In the genomic region with DNA sequence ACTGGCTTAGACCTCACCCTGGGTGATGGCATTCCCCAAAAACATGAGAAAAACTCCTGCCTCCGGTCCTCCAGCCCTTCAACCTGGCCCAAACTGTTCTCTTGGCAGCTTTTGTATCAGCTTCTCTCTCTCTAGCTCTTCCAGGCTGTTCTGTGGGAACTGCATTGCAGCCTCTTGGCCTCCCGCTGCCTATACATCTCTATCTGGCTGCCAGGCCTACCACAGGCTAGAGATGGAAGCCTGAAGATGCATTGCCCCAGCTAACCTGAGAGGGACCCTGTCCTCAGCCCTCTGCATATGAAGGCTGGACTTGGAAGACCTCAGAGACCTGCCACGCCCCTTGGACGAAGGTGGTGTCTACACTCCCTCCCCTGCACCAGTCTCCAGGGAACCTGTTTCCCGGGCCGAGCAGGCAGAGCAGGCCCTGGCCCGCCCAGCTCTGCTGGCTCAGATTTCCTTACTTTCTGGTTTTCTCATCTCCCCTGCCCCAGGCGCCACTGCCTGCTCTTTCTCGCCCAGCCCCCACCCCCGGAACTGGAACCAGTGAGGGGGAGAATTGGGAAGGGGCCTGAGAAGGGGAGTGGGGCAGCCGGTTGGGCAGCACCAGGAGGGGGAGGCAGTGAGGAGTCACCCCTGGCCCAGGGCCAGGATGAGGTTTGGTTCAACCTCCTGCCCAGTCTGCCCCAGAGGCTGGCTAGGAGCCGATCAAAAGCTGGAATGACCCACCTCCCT, we compare ENCODE assay signal across 9 mouse cellular contexts. TPM values are rescaled to one million over a fixed set of nuclear protein-coding genes. Genes with fewer than 3 reads are reported as not detected.
A peak's percentile ranks its signal among the peaks of the same experiment; 100 is the strongest.
DNase-seq lines count a peak whose midpoint lies in the region; ATAC-seq and TF ChIP-seq lines count a peak whose summit lies in the region.
"Had no signal": no experiment of that assay in that cellular context is flagged by ENCODE, and none has a peak within 500 bp of the region (broad histone marks: within the 10 kb centered on the region; RNA-seq: fewer than 3 reads in every experiment).

No protein-coding gene starts in this region.

- no peaks in the 10 kb centered on the region for H3K36me3 ChIP-seq in heart, embryonic 12.5 days
- H3K36me3 ChIP-seq in kidney, postnatal 0 days (ENCODE audit: insufficient read depth, low read length), result no peaks in the 10 kb centered on the region
- no peaks in the 10 kb centered on the region for H3K36me3 ChIP-seq in neural tube, embryonic 13.5 days

- peak overlapping the region; percentile 31; the same call in 1 of the 2 replicates for H3K27ac ChIP-seq in heart, embryonic 12.5 days (ENCODE audit: poor library complexity, severe bottlenecking)
- H3K27ac ChIP-seq in kidney, postnatal 0 days, result peak overlapping the region; percentile 84
- H3K27ac ChIP-seq in neural tube, embryonic 13.5 days (replicated peaks), result peak overlapping the region; percentile 28

- H3K9me3 ChIP-seq in heart, embryonic 12.5 days (replicated peaks), result no peaks in the 10 kb centered on the region
- H3K9me3 ChIP-seq in kidney, postnatal 0 days (replicated peaks; ENCODE audit: low read length), result no peaks in the 10 kb centered on the region
- no peaks in the 10 kb centered on the region for H3K9me3 ChIP-seq in neural tube, embryonic 13.5 days

- H3K4me1 ChIP-seq in heart, embryonic 12.5 days (replicated peaks), result peaks cover 43% of the 10 kb centered on the region
- H3K4me1 ChIP-seq in kidney, postnatal 0 days (replicated peaks; ENCODE audit: insufficient read depth, low read length), result peaks cover 39% of the 10 kb centered on the region
- H3K4me1 ChIP-seq in neural tube, embryonic 13.5 days (replicated peaks), result peaks cover 38% of the 10 kb centered on the region

- no peak overlapping the region for H3K4me3 ChIP-seq in heart, embryonic 12.5 days
- no peak overlapping the region for H3K4me3 ChIP-seq in kidney, postnatal 0 days (replicated peaks; ENCODE audit: low read depth, low read length)
- no peak overlapping the region for H3K4me3 ChIP-seq in neural tube, embryonic 13.5 days

- ATAC-seq in heart, embryonic 12.5 days (ENCODE audit: insufficient number of reproducible peaks, low FRiP score), result 0 out of 2 replicates have a peak, but pooled peaks have one; percentile 13
- ATAC-seq in kidney, postnatal 0 days (replicated peaks; ENCODE audit: low FRiP score, low read depth), result peak; percentile 68
- ATAC-seq in neural tube, embryonic 13.5 days (ENCODE audit: low read depth), result no peak

- WGBS in heart, embryonic 12.5 days, result 14% methylated on average over 12 of the region's 12 CpGs
- WGBS in kidney, postnatal 0 days, result 11% methylated on average over 12 of the region's 12 CpGs
- WGBS in neural tube, embryonic 13.5 days, result 17% methylated on average over 12 of the region's 12 CpGs

- peak overlapping the region; percentile 28; the same call in 1 of the 2 replicates for H3K9ac ChIP-seq in heart, embryonic 12.5 days
- H3K9ac ChIP-seq in kidney, postnatal 0 days (ENCODE audit: low read depth, low read length), result peak overlapping the region; percentile 18; the same call in 1 of the 2 replicates
- H3K9ac ChIP-seq in neural tube, embryonic 13.5 days, result no peak overlapping the region

- peaks cover 22% of the 10 kb centered on the region for H3K27me3 ChIP-seq in heart, embryonic 12.5 days (replicated peaks)
- no peaks in the 10 kb centered on the region for H3K27me3 ChIP-seq in kidney, postnatal 0 days (ENCODE audit: insufficient read depth, low read length)
- H3K27me3 ChIP-seq in neural tube, embryonic 13.5 days, result peaks cover 12% of the 10 kb centered on the region

- DNase-seq in adrenal gland, postnatal 14 days, result peak; percentile 69
- no peak for DNase-seq in adrenal gland, adult 18-20 months (ENCODE audit: low spot score in 2 of 2)
- DNase-seq in cerebellum, postnatal 25 days, result peak; percentile 66 to 68
- DNase-seq in kidney, postnatal 0 days (ENCODE audit: low spot score), result peak; percentile 90
- DNase-seq in frontal cortex, postnatal 25 days (ENCODE audit: low spot score in 2 of 2), result no peak
- DNase-seq in spleen, postnatal 10 days (ENCODE audit: low spot score in 2 of 2), result no peak

- TF ChIP-seq CTCF in kidney, postnatal 0 days (IDR thresholded peaks at IDR 0.05; ENCODE audit: low read depth), result 0 out of 2 replicates have a peak, but pooled peaks have one; percentile 21

- peak overlapping the region; percentile 18; the same call in 1 of the 2 replicates for H3K4me2 ChIP-seq in heart, embryonic 12.5 days
- H3K4me2 ChIP-seq in kidney, postnatal 0 days (ENCODE audit: low read length), result peak overlapping the region; percentile 8; the same call in 1 of the 2 replicates
- H3K4me2 ChIP-seq in neural tube, embryonic 13.5 days, result no peak overlapping the region

RNA-seq across cellular contexts. Expression of a gene that starts 4.1 kb away (rescaled TPM):
- 22.8 and 25.9 TPM in 2 replicates for total RNA-seq in adrenal gland, postnatal 14 days (2021)
- total RNA-seq in adrenal gland, adult 18-20 months (2021), result 10 to 100 TPM; 30.2 to 34.1 TPM
- polyA plus RNA-seq in heart, embryonic 12.5 days (2016; fragmentation: Nextera tagmentation; extraction: Ambion mirVana), result 8.1 and 8.4 TPM in 2 replicates
- 16.2 and 17.3 TPM in 2 replicates for polyA plus RNA-seq in kidney, postnatal 0 days (2015; fragmentation: Nextera tagmentation; extraction: Ambion mirVana)
- polyA plus RNA-seq in neural tube, embryonic 13.5 days (2015; fragmentation: Nextera tagmentation; extraction: Ambion mirVana), result 12.2 and 13.2 TPM in 2 replicates

RNA-seq across cellular contexts. Expression of a gene that starts 34.9 kb away (rescaled TPM):
- 0.34 and 0.41 TPM in 2 replicates for total RNA-seq in adrenal gland, postnatal 14 days (2021)
- under 1 TPM; 0.22 to 0.56 TPM for total RNA-seq in adrenal gland, adult 18-20 months (2021)
- polyA plus RNA-seq in heart, embryonic 12.5 days (2016; fragmentation: Nextera tagmentation; extraction: Ambion mirVana), result 0.97 and 1.2 TPM in 2 replicates
- polyA plus RNA-seq in kidney, postnatal 0 days (2015; fragmentation: Nextera tagmentation; extraction: Ambion mirVana), result 0.89 and 1.2 TPM in 2 replicates
- 0.96 and 2.4 TPM in 2 replicates for polyA plus RNA-seq in neural tube, embryonic 13.5 days (2015; fragmentation: Nextera tagmentation; extraction: Ambion mirVana)
- total RNA-seq: gastrocnemius, postnatal 36 days had no signal

RNA-seq across cellular contexts. Expression of a gene that starts 45.1 kb away (rescaled TPM):
- 4.9 and 85.2 TPM in 2 replicates for total RNA-seq in adrenal gland, postnatal 14 days (2021)
- total RNA-seq in adrenal gland, adult 18-20 months (2021), result under 1 TPM; 0.33 to 0.64 TPM
- polyA plus RNA-seq in heart, embryonic 12.5 days (2016; fragmentation: Nextera tagmentation; extraction: Ambion mirVana), result 2.9 and 3.2 TPM in 2 replicates
- polyA plus RNA-seq in kidney, postnatal 0 days (2015; fragmentation: Nextera tagmentation; extraction: Ambion mirVana), result 12.9 and 14.7 TPM in 2 replicates
- 23.9 and 25.6 TPM in 2 replicates for polyA plus RNA-seq in neural tube, embryonic 13.5 days (2015; fragmentation: Nextera tagmentation; extraction: Ambion mirVana)

RNA-seq across cellular contexts. Expression of a gene that starts 56.4 kb away (rescaled TPM):
- 108 and 137 TPM in 2 replicates for total RNA-seq in adrenal gland, postnatal 14 days (2021)
- 100 to 1,000 TPM; 115 to 118 TPM for total RNA-seq in adrenal gland, adult 18-20 months (2021)
- polyA plus RNA-seq in heart, embryonic 12.5 days (2016; fragmentation: Nextera tagmentation; extraction: Ambion mirVana), result 127 and 137 TPM in 2 replicates
- 108 and 113 TPM in 2 replicates for polyA plus RNA-seq in kidney, postnatal 0 days (2015; fragmentation: Nextera tagmentation; extraction: Ambion mirVana)
- 252 and 279 TPM in 2 replicates for polyA plus RNA-seq in neural tube, embryonic 13.5 days (2015; fragmentation: Nextera tagmentation; extraction: Ambion mirVana)

Comparison
In these comparisons a context has a peak if more than half of its experiments do, and no peak if none do; other contexts are left out.
1. DNase-seq: peak in adrenal gland, postnatal 14 days (single experiment), cerebellum, postnatal 25 days (2 of 2) and kidney, postnatal 0 days (single experiment); none in adrenal gland, adult 18-20 months (0 of 2), frontal cortex, postnatal 25 days (0 of 2) and spleen, postnatal 10 days (0 of 2).
2. H3K27ac ChIP-seq: peak in every context shown above with its lines; median percentile 84 in kidney, postnatal 0 days; 31 in heart, embryonic 12.5 days; 28 in neural tube, embryonic 13.5 days.